In genomic region chr6:133849359-133849758, GRCm38 (mm10) we compare ENCODE assay signal across 25 mouse cellular contexts. TPM values are rescaled to one million over a fixed set of nuclear protein-coding genes. Genes with fewer than 3 reads are reported as not detected.
"Had no signal": no experiment of that assay in that cellular context is flagged by ENCODE, and none has a peak within 500 bp of the region (broad histone marks: within the 10 kb centered on the region; RNA-seq: fewer than 3 reads in every experiment).

No protein-coding gene starts in this region.

- H3K4me2 ChIP-seq: lung, embryonic 14.5 days; midbrain, embryonic 12.5 days; neural tube, embryonic 13.5 days; neural tube, embryonic 15.5 days had no signal

- ATAC-seq: midbrain, embryonic 16.5 days had no signal

- H3K36me3 ChIP-seq: midbrain, embryonic 10.5 days; midbrain, embryonic 12.5 days; neural tube, embryonic 13.5 days; neural tube, embryonic 15.5 days had no signal

- H3K4me1 ChIP-seq: midbrain, embryonic 10.5 days; midbrain, embryonic 12.5 days; neural tube, embryonic 13.5 days; neural tube, embryonic 15.5 days had no signal

- H3K9me3 ChIP-seq: midbrain, embryonic 10.5 days; midbrain, embryonic 12.5 days; neural tube, embryonic 13.5 days; neural tube, embryonic 15.5 days had no signal

- H3K9ac ChIP-seq: lung, embryonic 14.5 days; midbrain, embryonic 12.5 days; neural tube, embryonic 13.5 days; neural tube, embryonic 15.5 days had no signal

- H3K27ac ChIP-seq: midbrain, embryonic 10.5 days; midbrain, embryonic 12.5 days; neural tube, embryonic 13.5 days; neural tube, embryonic 15.5 days had no signal

- H3K27me3 ChIP-seq: midbrain, embryonic 12.5 days; neural tube, embryonic 13.5 days; neural tube, embryonic 15.5 days had no signal

- H3K4me3 ChIP-seq: midbrain, embryonic 10.5 days; midbrain, embryonic 12.5 days; myocyte; neural tube, embryonic 13.5 days; neural tube, embryonic 15.5 days had no signal

- DNase-seq: lung, adult 18-20 months; lung, embryonic 14.5 days; lung, postnatal 10 days; lung, postnatal 4 days; midbrain, embryonic 14.5 days; retina, postnatal 1 day; right cerebral cortex, adult 18-20 months; right cerebral cortex, postnatal 25 days; right cerebral cortex, postnatal 4 days; spleen, adult 18-20 months; thymus, adult 18-20 months; thymus, postnatal 14 days; thymus, postnatal 36 days had no signal

RNA-seq across cellular contexts. Expression of gene Kap, which starts 4.2 kb away (rescaled TPM):
- polyA plus RNA-seq: lung, embryonic 14.5 days; lung, embryonic 16.5 days; midbrain, embryonic 10.5 days; midbrain, embryonic 12.5 days; midbrain, embryonic 14.5 days; midbrain, embryonic 16.5 days; myocyte; neural tube, embryonic 11.5 days; neural tube, embryonic 13.5 days; neural tube, embryonic 15.5 days; small intestine, adult 2 months; stomach, embryonic 14.5 days; stomach, embryonic 16.5 days; thymus, postnatal 0 days had no signal
